Mouse (Mus musculus) Patski (cell line): ENCODE measurements at regions not wholly inside any gene's neighbourhood (a gene's known extent, or its start where the extent isn't known, plus 50 kb on each side); places are given as distances from the start of the nearest gene placed in this dataset.

Experiments used
- ATAC-seq: fragments of 100-300 bp; one replicate; pipeline ENCODE4 v1.8.0; 2021
- CTCF ChIA-PET: fragments of 350-600 bp; sonication (Branson Sonifier 250); formaldehyde crosslinking; loops from one replicate; lab custom pipeline; 2022; ENCODE audit warnings: inconsistent platforms; lab: Charles Lee
- POLR2A ChIA-PET: fragments of 350-600 bp; sonication (Branson Sonifier 250); formaldehyde crosslinking; loops from one replicate; lab custom pipeline; 2022; ENCODE audit warnings: antibody characterized with exemption, inconsistent platforms; lab: Charles Lee
- DNase-seq: peaks from one replicate; pipeline ENCODE4 v3.0.0-alpha.2; 2011; ENCODE audit warnings: low read depth, low spot score
- H3K27me3 ChIP-seq: fragments of 371-371 bp; one replicate; pipeline ENCODE4 v1.5.1; 2021
- CTCF ChIP-seq: fragments of 100-300 bp; IDR thresholded peaks from one replicate; pipeline ENCODE4 v1.5.1; 2021
- in situ Hi-C: fragments of 300-500 bp; cut with MboI; formaldehyde crosslinking; loops from 3 replicates; pipeline ENCODE4 v1.11.1; 2018; ENCODE audit warnings: low pct_unique_long_range_greater_than_20kb, mixed read lengths

DNA sequence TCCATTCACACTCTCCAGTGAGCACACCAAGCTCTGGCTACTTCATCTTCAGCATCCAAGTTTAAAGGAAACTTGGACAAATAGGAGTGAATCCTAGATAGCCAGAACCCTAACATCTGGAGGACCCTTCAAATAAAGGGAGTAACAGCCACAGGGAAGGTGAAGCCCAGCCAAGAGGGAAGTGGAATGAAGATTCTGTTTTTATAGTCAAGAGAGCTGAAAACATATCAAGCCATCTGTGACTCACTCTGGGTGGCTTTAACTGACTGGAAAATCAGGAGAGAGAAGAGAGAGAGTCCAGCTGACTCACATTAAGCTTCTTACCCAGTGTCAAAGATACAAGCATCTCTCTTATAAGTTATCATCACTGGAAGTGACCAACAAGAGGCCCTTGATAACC lies 169.6 kb upstream of the Trib2 start:
- CTCF ChIA-PET: interaction anchor here (1.2 kb wide), 1 partner anchor 170 kb away, joined by 3 read pairs; the partner anchor contains the start of gene Trib2
- DNase-seq (no peak), ATAC-seq (peak; percentile 39)
- in situ Hi-C loops: no loop called here
- H3K27me3 ChIP-seq: no peaks in the 10 kb centered on the region
- POLR2A ChIA-PET: no interaction called here
- no peak for TF ChIP-seq CTCF

DNA sequence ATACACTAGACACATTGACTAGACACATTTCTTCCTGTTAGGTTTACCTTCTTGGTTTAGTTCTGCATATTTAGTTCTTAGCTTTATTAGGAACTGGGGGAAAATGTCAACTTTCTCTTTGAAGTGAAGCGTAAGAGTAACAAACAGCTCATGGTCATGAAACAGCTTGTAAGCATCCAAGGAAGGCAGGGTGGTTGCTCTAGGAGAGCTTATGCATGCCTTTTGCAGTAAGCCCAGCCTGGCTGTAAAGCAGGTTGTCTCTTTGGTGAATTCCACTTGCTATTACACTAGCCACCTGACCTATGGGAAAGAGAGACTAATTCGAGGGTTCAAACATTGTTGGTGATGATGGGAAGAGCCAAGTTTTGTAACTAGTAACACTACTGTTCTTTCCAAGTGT lies 168.9 kb upstream of the Trib2 start:
- in situ Hi-C loops: no loop called here

DNA sequence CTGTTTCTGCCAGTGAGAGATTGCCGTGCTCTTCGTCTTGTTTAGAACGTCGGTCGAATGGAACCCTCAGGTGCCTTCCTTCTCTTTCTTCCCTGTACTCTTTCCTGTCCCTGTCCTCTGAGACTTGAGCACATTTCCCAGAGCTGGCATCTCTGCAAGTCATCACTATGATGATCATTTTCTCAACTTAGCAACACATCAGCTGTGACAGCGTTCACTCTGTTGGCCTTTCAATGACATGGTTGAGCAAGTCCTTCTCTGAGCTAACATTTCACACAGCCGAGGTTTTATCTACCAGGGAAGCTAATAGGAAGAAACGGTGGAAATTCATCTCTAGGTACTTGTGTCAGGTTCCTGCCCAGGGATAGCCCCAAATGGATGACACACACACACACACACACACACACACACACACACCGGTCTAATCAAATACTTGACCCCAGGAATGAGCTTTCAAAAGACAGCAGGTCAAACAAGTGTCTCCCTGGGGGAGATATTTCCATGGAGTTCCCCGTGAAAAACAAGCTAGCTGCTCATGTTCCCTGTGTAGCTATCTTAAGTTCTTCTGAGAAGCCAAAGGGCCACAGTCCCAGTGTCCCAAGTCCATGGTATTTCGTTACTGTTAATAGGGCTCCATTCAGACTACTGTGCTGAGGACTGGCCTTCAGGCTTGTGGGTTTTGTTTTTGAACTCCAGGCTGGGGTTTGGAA lies 167.0 kb upstream of the Trib2 start:
- no peaks in the 10 kb centered on the region for H3K27me3 ChIP-seq
- no peak for TF ChIP-seq CTCF
- ATAC-seq (no peak), DNase-seq (no peak)
- in situ Hi-C loops: no loop called here
- CTCF ChIA-PET: interaction anchor here (1.3 kb wide), 1 partner anchor 18 kb away, joined by 3 read pairs; no protein-coding TSS in a partner anchor
- POLR2A ChIA-PET: no interaction called here

More for the DNA sequence above, 168.9 kb upstream of the Trib2 start:
- CTCF ChIA-PET: interaction anchor here (0.6 to 1.2 kb wide), 2 partner anchors 44 to 170 kb away, joined by 3 read pairs; partner anchors contain the start of gene Trib2
- DNase-seq (no peak), ATAC-seq (peak; percentile 62)
- TF ChIP-seq CTCF: no peak
- POLR2A ChIA-PET: no interaction called here
- H3K27me3 ChIP-seq: no peaks in the 10 kb centered on the region

DNA sequence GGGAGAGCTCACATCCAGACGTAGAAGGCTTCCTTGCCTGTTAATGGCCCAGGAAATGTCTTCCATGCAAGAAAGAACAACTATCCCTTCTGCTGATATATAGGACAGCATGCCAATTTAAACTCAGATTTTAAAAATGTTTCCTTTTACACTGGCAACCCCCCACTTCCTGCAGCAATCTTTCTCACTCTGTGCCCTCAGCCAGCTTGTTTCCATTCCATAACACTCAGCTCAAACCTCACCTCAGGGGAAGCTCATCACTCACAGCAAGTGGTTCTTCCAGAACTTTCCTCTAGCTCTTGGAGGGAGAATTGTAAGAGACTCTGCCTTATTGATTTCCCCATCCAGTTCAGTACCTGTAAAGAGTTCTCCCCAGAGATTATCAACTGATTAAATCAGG lies 165.0 kb upstream of the Trib2 start:
- in situ Hi-C loops: no loop called here
- ATAC-seq: no peak
- H3K27me3 ChIP-seq: no peaks in the 10 kb centered on the region
- CTCF ChIA-PET: interaction anchor here (1.1 to 1.3 kb wide), 2 partner anchors 14 to 31 kb away, joined by 3 to 5 read pairs; no protein-coding TSS in a partner anchor
- no peak for DNase-seq
- no peak for TF ChIP-seq CTCF
- POLR2A ChIA-PET: interaction anchor here (0.5 to 0.6 kb wide), 2 partner anchors 131 to 287 kb away, joined by 3 to 4 read pairs; no protein-coding TSS in a partner anchor

DNA sequence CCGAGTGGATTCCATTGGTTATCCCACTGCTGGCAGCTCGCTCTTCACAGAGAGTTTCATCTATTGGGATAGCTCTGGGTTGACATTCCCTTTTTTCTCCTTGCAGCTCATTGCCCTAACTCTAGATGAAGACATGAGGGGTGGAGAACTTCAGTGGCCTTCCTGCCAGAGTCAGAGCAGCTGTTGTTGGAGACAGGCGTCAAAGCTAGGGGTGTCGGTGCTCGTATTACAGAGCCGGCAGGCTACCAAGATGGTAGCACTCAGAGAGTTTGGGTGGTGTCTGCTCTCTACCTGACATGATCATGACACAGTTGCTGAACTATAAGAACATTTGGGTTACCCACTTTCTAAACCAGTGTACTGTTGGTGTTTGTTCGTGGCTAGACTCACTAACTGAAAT lies 162.5 kb upstream of the Trib2 start:
- ATAC-seq (no peak), DNase-seq (no peak)
- ChIA-PET POLR2A (no interaction called here), CTCF (no interaction called here)
- no peak for TF ChIP-seq CTCF
- in situ Hi-C loops: no loop called here
- H3K27me3 ChIP-seq: no peaks in the 10 kb centered on the region

DNA sequence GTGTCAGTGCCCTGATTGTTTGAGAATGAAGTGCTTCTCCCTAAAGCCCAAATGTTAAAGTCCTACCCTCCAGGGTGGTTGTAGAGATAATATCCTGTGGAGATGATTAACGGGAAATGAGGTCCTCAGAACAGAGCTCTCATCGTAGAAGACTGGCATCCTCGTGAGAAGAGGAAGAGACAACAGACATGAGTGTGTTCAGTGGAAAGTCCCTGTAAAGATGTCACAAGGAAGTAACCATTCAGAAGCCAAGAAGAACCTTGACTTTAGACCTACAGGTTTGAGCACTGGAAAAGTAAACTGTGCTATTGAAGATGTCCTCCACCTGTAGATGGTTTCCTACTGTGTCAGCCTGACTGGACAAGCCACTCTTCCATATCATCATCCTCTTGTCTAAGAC lies 155.1 kb upstream of the Trib2 start:
- ATAC-seq (no peak), DNase-seq (no peak)
- in situ Hi-C loops: no loop called here
- TF ChIP-seq CTCF: no peak
- ChIA-PET CTCF (no interaction called here), POLR2A (no interaction called here)
- H3K27me3 ChIP-seq: no peaks in the 10 kb centered on the region

DNA sequence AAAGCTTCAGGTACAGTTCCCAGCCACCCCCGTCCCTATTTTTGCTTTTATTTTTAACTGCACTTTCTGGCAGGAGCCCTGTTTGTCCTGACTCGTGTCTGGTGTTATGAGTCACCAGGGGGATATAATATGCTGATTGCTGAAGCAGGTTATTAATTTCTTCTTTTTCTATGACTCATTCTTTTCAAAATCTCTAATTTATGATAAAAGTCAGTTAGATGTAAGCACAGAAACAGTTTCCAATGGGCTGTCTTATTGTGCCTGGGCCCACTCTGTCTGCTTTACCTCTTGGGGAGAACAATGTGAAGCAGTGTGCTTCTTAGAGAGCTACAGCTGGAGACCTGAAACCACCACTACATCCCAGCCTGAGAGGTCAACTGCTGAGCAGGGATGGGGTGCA lies 153.5 kb upstream of the Trib2 start:
- H3K27me3 ChIP-seq: no peaks in the 10 kb centered on the region
- ChIA-PET POLR2A (no interaction called here), CTCF (no interaction called here)
- DNase-seq (no peak), ATAC-seq (peak; percentile 39)
- in situ Hi-C loops: no loop called here
- TF ChIP-seq CTCF: no peak

DNA sequence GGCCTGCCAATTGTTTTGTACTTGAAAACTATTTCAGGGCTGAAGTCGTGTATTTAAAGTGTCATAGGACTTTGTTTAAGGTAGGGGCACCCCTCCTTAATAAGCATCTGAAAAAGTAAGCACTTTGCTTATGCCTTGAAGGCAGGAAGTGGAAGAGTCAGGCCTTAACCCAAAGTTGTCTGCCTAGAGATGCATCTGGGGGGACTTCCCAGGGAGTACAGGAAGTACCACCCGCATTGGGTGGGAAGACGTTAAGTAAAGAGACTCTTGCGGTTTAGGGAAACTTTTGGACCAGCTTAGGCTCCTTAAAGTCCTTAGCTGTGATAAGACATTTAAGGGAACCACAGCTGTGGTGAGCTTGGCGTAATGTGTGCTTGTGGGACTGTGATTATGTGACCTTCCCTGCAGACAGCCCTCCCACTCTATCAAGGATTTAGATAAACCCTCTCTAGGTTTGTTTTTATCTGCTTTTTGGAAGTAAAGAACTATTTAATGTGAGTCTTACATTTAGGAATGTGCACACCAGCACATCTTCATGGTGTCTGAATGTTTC lies 150.9 kb upstream of the Trib2 start:
- no peak for ATAC-seq
- POLR2A ChIA-PET: no interaction called here
- DNase-seq: no peak
- CTCF ChIA-PET: interaction anchor here (1.3 kb wide), 1 partner anchor 11 kb away, joined by 3 read pairs; no protein-coding TSS in a partner anchor
- in situ Hi-C loops: no loop called here
- TF ChIP-seq CTCF: no peak
- H3K27me3 ChIP-seq: no peaks in the 10 kb centered on the region

DNA sequence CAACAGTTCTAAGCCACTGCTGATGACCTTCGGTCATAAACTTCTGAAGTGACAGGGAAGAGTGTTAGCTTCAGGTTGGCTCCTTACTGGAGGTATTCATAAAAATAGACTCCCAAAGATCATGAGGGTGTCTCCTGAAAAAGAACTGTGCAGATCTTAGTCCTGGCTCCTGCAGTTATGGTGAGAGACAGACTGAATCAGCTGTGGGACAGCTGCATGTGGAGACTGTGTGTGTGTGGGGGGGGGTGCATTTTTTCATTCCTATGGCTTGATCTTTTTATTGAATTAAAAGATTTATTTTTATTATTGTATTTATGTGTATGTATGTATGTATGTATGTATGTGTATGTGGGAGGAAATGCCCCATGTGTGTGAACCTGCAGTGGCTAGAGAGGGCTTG lies 149.9 kb upstream of the Trib2 start:
- H3K27me3 ChIP-seq: no peaks in the 10 kb centered on the region
- POLR2A ChIA-PET: no interaction called here
- in situ Hi-C loops: no loop called here
- ATAC-seq (no peak), DNase-seq (no peak)
- CTCF ChIA-PET: interaction anchor here (1.3 to 1.6 kb wide), 2 partner anchors 10 to 17 kb away, joined by 3 read pairs; no protein-coding TSS in a partner anchor
- no peak for TF ChIP-seq CTCF

DNA sequence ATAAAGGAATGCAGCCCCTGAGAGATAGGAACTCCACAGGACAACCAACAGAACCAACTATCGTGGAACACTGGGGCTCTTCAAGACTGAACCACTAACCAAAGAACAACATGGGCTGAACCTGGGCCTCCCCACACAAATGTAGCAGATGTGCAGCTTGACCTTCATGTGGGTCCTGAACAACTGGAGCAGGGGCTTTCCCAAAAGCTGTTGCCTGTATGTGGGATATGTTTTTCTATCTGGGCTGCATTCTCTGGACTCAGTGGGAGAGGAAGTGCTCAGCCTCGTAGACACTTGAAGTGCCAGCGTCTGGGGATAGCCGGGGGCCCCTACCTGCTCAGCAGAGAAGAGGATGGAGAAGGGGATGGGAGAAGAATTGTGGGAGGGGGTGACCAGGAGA lies 149.2 kb upstream of the Trib2 start:
- POLR2A ChIA-PET: no interaction called here
- TF ChIP-seq CTCF: no peak
- in situ Hi-C loops: no loop called here
- CTCF ChIA-PET: interaction anchor here (1.6 kb wide), 1 partner anchor 18 kb away, joined by 3 read pairs; no protein-coding TSS in a partner anchor
- DNase-seq (no peak), ATAC-seq (no peak)
- H3K27me3 ChIP-seq: no peaks in the 10 kb centered on the region

DNA sequence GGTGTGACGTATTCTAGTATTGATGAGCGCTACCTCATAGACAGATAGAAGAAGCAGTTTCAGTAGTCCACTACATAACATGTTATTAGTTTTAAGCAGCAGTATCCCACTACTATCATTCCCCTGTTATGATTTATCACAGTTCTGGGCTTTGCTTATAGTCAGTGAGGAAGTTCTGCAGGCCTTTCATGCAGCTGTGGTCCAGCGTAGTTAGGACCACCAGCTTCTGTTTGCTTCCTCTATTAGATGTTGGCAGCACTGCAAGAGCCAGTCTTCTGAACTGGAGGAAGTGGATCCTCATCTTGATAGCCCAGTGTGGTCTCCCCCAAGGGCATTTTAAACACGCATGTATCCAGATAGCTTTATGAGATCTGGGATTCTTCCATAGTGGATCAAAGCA lies 147.4 kb upstream of the Trib2 start:
- TF ChIP-seq CTCF: no peak
- CTCF ChIA-PET: interaction anchor here (1.3 kb wide), 1 partner anchor 9 kb away, joined by 6 read pairs; no protein-coding TSS in a partner anchor
- no peak for ATAC-seq
- in situ Hi-C loops: no loop called here
- H3K27me3 ChIP-seq: no peaks in the 10 kb centered on the region
- no peak for DNase-seq
- POLR2A ChIA-PET: no interaction called here
